Mouse (Mus musculus): ENCODE measurements around the gene Pgm3.

- TF ChIP-seq POLR2A (IDR thresholded peaks at IDR 0.05; ENCODE audit: borderline replicate concordance, low read depth, low read length) (no peak), CTCF (IDR thresholded peaks at IDR 0.05; ENCODE audit: low read depth, low read length) (no peak)
These were observed 21.9 kb downstream of the Pgm3 start for GRCm38 (mm10) chr9:86549637-86550162.
